Mouse (Mus musculus): Measurements from ENCODE around the gene Gm49394.

- TF ChIP-seq CTCF (IDR thresholded peaks at IDR 0.05; ENCODE audit: borderline replicate concordance, extremely low read depth, insufficient read depth, insufficient read length) (no peak), POLR2A (IDR thresholded peaks at IDR 0.05; ENCODE audit: borderline replicate concordance, extremely low read depth, insufficient read depth, insufficient read length, poor library complexity, severe bottlenecking) (no peak)
Measured at GRCm38 (mm10) chr7:142636178-142636577, 33.6 kb downstream of the Gm49394 start.

All from brain, embryonic 14.5 days (tissue).